47 mouse cellular contexts compared by ENCODE assay signal in genomic region chr12:35984743-35985142, GRCm38 (mm10). TPM values are rescaled to one million over a fixed set of nuclear protein-coding genes. Genes with fewer than 3 reads are reported as not detected.
"Had no signal": no experiment of that assay in that cellular context is flagged by ENCODE, and none has a peak within 500 bp of the region (broad histone marks: within the 10 kb centered on the region; RNA-seq: fewer than 3 reads in every experiment).

No protein-coding gene starts in this region.

- H3K36me3 ChIP-seq: limb, embryonic 10.5 days; limb, embryonic 12.5 days; limb, embryonic 13.5 days; limb, embryonic 15.5 days; liver, embryonic 12.5 days; liver, embryonic 13.5 days; liver, embryonic 15.5 days; lung, embryonic 15.5 days; midbrain, embryonic 10.5 days; midbrain, embryonic 12.5 days; midbrain, embryonic 13.5 days; midbrain, embryonic 15.5 days had no signal

- ATAC-seq: liver, embryonic 12.5 days; liver, postnatal 0 days; lung, postnatal 0 days; midbrain, embryonic 13.5 days; midbrain, embryonic 15.5 days; midbrain, embryonic 16.5 days had no signal

- H3K4me2 ChIP-seq: limb, embryonic 12.5 days; limb, embryonic 13.5 days; limb, embryonic 15.5 days; liver, embryonic 11.5 days; liver, embryonic 12.5 days; liver, embryonic 13.5 days; liver, embryonic 15.5 days; lung, embryonic 14.5 days; lung, embryonic 15.5 days; midbrain, embryonic 11.5 days; midbrain, embryonic 12.5 days; midbrain, embryonic 13.5 days; midbrain, embryonic 15.5 days had no signal

- DNase-seq: left cerebral cortex, postnatal 4 days; liver; liver, embryonic 13.5 days; liver, postnatal 0 days; lung, adult 18-20 months; lung, adult 2 months; lung, embryonic 14.5 days; lung, postnatal 10 days; lung, postnatal 14 days; lung, postnatal 36 days; lung, postnatal 4 days; midbrain, embryonic 14.5 days had no signal

- H3K4me3 ChIP-seq: left cerebral cortex, adult 2 months; limb, embryonic 10.5 days; limb, embryonic 12.5 days; limb, embryonic 13.5 days; limb, embryonic 15.5 days; liver, embryonic 12.5 days; liver, embryonic 13.5 days; liver, embryonic 15.5 days; lung, embryonic 15.5 days; megakaryocyte, embryonic 14.5 days; midbrain, embryonic 10.5 days; midbrain, embryonic 12.5 days; midbrain, embryonic 13.5 days; midbrain, embryonic 15.5 days; myocyte had no signal

- H3K27me3 ChIP-seq: limb, embryonic 12.5 days; limb, embryonic 13.5 days; limb, embryonic 15.5 days; liver, embryonic 12.5 days; liver, embryonic 13.5 days; liver, embryonic 15.5 days; lung, embryonic 15.5 days; megakaryocyte, embryonic 14.5 days; midbrain, embryonic 12.5 days; midbrain, embryonic 13.5 days; midbrain, embryonic 15.5 days had no signal

- H3K9me3 ChIP-seq: limb, embryonic 10.5 days; limb, embryonic 12.5 days; limb, embryonic 13.5 days; limb, embryonic 15.5 days; liver, embryonic 12.5 days; liver, embryonic 13.5 days; liver, embryonic 15.5 days; lung, embryonic 15.5 days; megakaryocyte, embryonic 14.5 days; midbrain, embryonic 10.5 days; midbrain, embryonic 12.5 days; midbrain, embryonic 13.5 days; midbrain, embryonic 15.5 days had no signal

- H3K9ac ChIP-seq: limb, embryonic 12.5 days; limb, embryonic 13.5 days; limb, embryonic 15.5 days; liver, embryonic 12.5 days; liver, embryonic 13.5 days; liver, embryonic 14.5 days; liver, embryonic 15.5 days; liver, postnatal 0 days; lung, embryonic 14.5 days; lung, embryonic 15.5 days; midbrain, embryonic 12.5 days; midbrain, embryonic 13.5 days; midbrain, embryonic 15.5 days had no signal

- H3K27ac ChIP-seq: left cerebral cortex, adult 2 months; limb, embryonic 10.5 days; limb, embryonic 12.5 days; limb, embryonic 13.5 days; limb, embryonic 15.5 days; liver, embryonic 12.5 days; liver, embryonic 13.5 days; liver, embryonic 14.5 days; liver, embryonic 15.5 days; lung, embryonic 15.5 days; macrophage; midbrain, embryonic 10.5 days; midbrain, embryonic 12.5 days; midbrain, embryonic 13.5 days; midbrain, embryonic 15.5 days had no signal

RNA-seq across cellular contexts. Expression of gene Agr2, which starts 8.0 kb away (rescaled TPM):
- total RNA-seq: left cerebral cortex, adult 18-20 months; left cerebral cortex, adult 2 months; left cerebral cortex, adult 8-10 months; left cerebral cortex, postnatal 10 days; left cerebral cortex, postnatal 14 days; left cerebral cortex, postnatal 25 days; left cerebral cortex, postnatal 36 days; left cerebral cortex, postnatal 4 days; liver, adult 2 months; megakaryocyte progenitor cell, adult 5-6 weeks; megakaryocyte, adult 5-6 weeks; megakaryocyte-erythroid progenitor cell, adult 5-6 weeks; midbrain, postnatal 0 days; monocyte, adult 5-6 weeks had no signal
- polyA plus RNA-seq: limb, embryonic 10.5 days; limb, embryonic 11.5 days; limb, embryonic 12.5 days; liver, embryonic 12.5 days; liver, postnatal 0 days; macrophage; midbrain, embryonic 10.5 days; midbrain, embryonic 11.5 days; midbrain, embryonic 12.5 days; midbrain, embryonic 14.5 days; myocyte had no signal

RNA-seq across cellular contexts. Expression of gene Agr3, which starts 59.3 kb away (rescaled TPM):
- total RNA-seq: left cerebral cortex, adult 18-20 months; left cerebral cortex, adult 2 months; left cerebral cortex, adult 8-10 months; left cerebral cortex, postnatal 10 days; left cerebral cortex, postnatal 14 days; left cerebral cortex, postnatal 25 days; left cerebral cortex, postnatal 36 days; left cerebral cortex, postnatal 4 days; liver, adult 2 months; megakaryocyte progenitor cell, adult 5-6 weeks; megakaryocyte, adult 5-6 weeks; megakaryocyte-erythroid progenitor cell, adult 5-6 weeks; midbrain, postnatal 0 days; monocyte, adult 5-6 weeks had no signal
- polyA plus RNA-seq: limb, embryonic 10.5 days; limb, embryonic 11.5 days; limb, embryonic 12.5 days; limb, embryonic 13.5 days; limb, embryonic 14.5 days; limb, embryonic 15.5 days; liver, adult 2 months; liver, embryonic 11.5 days; liver, embryonic 12.5 days; liver, embryonic 13.5 days; liver, embryonic 14.5 days; liver, embryonic 15.5 days; liver, embryonic 16.5 days; liver, postnatal 0 days; lung, embryonic 14.5 days; macrophage; midbrain, embryonic 10.5 days; midbrain, embryonic 11.5 days; midbrain, embryonic 12.5 days; midbrain, embryonic 13.5 days; midbrain, embryonic 14.5 days; midbrain, embryonic 15.5 days; midbrain, embryonic 16.5 days; midbrain, postnatal 0 days; myocyte had no signal
